Mouse (Mus musculus) embryonic fibroblast, embryonic 13.5 days (primary cell): ENCODE results near the gene Zfp982.
"Not testable (repeated sequence)": the region's sequence is repeated elsewhere in the genome, so short reads cannot be mapped to it uniquely, and the experiment has no call there.

Experiments used
- CTCF ChIP-seq: IDR thresholded peaks from 2 replicates; pipeline ENCODE4 v1.5.1; 2011; ENCODE audit warnings: mild to moderate bottlenecking, control low read depth, low read length, moderate library complexity, borderline replicate concordance; ENCODE audit not compliant: insufficient read depth
- POLR2A ChIP-seq: IDR thresholded peaks from 2 replicates; pipeline ENCODE4 v1.6.1; 2011; ENCODE audit warnings: low read depth, mild to moderate bottlenecking, control low read depth, low read length, moderate library complexity

- TF ChIP-seq CTCF, POLR2A: not testable (repeated sequence)
These were observed 46.8 kb upstream of the Zfp982 start for GRCm38 (mm10) chr4:147445371-147445770.
